Mouse (Mus musculus): Measurements from ENCODE around the gene Fcgr3. TPM values are rescaled to one million over a fixed set of nuclear protein-coding genes. Genes with fewer than 3 reads are reported as not detected.
"Not testable (repeated sequence)": the region's sequence is repeated elsewhere in the genome, so short reads cannot be mapped to it uniquely, and the experiment has no call there.

Fcgr3 gene
- polyA plus RNA-seq, 1 experiment from 2014 or later = 1,206 TPM

DNA sequence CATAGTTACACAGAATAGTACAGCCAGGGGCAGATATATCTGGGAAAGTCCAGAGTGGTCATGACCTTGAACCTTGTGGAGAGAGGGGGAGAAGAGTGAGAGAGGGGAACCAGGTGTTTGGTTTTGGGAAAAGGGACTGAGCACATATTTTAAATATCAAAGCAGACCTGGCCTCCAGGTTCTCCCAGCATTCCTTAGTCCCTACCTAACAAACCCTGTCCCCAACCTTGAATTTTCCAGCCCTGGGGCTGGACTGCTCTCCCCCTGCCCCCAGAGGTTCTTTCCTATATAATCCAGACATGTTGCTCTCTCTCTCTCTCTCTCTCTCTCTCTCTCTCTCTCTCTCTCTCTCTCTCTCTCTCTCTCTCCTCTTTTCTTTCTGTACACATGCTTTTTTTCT, 32.4 kb upstream of the Fcgr3 start:
- Histone ChIP-seq H3K4me3 (ENCODE audit: inconsistent target) (no peak overlapping the region), H3K36me3 (ENCODE audit: inconsistent target) (no peaks in the 10 kb centered on the region), H3K27ac (no peak overlapping the region), H3K79me2 (ENCODE audit: inconsistent target) (no peaks in the 10 kb centered on the region)

GRCm38 (mm10) chr1:171096110-171096964, 31.6 kb upstream of the Fcgr3 start:
- Histone ChIP-seq H3K79me2 (ENCODE audit: inconsistent target) (no peaks in the 10 kb centered on the region), H3K36me3 (ENCODE audit: inconsistent target) (no peaks in the 10 kb centered on the region), H3K4me3 (ENCODE audit: inconsistent target) (no peak overlapping the region), H3K27ac (no peak overlapping the region)
- 75% methylated on average over 10 of the region's 10 CpGs for WGBS (ENCODE audit: missing documents)

GRCm38 (mm10) chr1:171094424-171094823, 29.7 kb upstream of the Fcgr3 start:
- H3K36me3 ChIP-seq (ENCODE audit: inconsistent target) = no peaks in the 10 kb centered on the region
- H3K4me3 ChIP-seq (ENCODE audit: inconsistent target) = no peak overlapping the region
- no peaks in the 10 kb centered on the region for H3K79me2 ChIP-seq (ENCODE audit: inconsistent target)
- H3K27ac ChIP-seq = no peak overlapping the region
- 41% methylated on average over 4 of the region's 4 CpGs for WGBS (ENCODE audit: missing documents)

DNA sequence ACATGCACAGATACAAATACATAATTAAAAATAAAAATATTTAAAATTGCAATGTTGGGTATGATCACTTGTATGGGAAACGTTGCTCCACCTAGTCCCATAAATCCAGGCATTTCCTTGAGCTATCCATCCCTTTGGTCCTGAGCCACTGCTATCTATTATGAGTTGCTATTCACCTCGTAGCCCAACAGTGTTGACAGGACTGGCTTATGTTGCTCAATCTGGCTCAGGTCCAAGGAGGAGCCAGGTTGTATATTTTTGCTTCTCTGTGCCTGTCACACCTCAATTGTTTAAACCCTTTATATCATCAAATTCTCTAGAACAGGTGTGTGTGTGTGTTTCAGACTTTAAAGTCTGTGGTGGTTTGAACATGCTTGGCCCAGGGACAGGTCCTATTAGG, 26.0 kb upstream of the Fcgr3 start:
- Histone ChIP-seq H3K79me2 (ENCODE audit: inconsistent target) (no peaks in the 10 kb centered on the region), H3K36me3 (ENCODE audit: inconsistent target) (no peaks in the 10 kb centered on the region), H3K4me3 (ENCODE audit: inconsistent target) (no peak overlapping the region), H3K27ac (no peak overlapping the region)
- WGBS (ENCODE audit: missing documents) = 83% methylated on average over 2 of the region's 2 CpGs

GRCm38 (mm10) chr1:171089891-171090290, 25.2 kb upstream of the Fcgr3 start:
- WGBS (ENCODE audit: missing documents) = 93% methylated on average over 1 of the region's 1 CpGs
- H3K79me2 ChIP-seq (ENCODE audit: inconsistent target) = no peaks in the 10 kb centered on the region
- no peak overlapping the region for H3K27ac ChIP-seq
- H3K36me3 ChIP-seq (ENCODE audit: inconsistent target) = no peaks in the 10 kb centered on the region
- H3K4me3 ChIP-seq (ENCODE audit: inconsistent target) = no peak overlapping the region

- not testable (repeated sequence) for H3K27ac ChIP-seq; H3K79me2 ChIP-seq (ENCODE audit: inconsistent target); H3K36me3 ChIP-seq (ENCODE audit: inconsistent target); H3K4me3 ChIP-seq (ENCODE audit: inconsistent target)
- WGBS (ENCODE audit: missing documents) = 15% methylated on average over 10 of the region's 10 CpGs
These were observed 23.6 kb upstream of the Fcgr3 start for GRCm38 (mm10) chr1:171088237-171088869.

- Histone ChIP-seq H3K79me2 (ENCODE audit: inconsistent target) (no peaks in the 10 kb centered on the region), H3K27ac (no peak overlapping the region), H3K4me3 (ENCODE audit: inconsistent target) (no peak overlapping the region), H3K36me3 (ENCODE audit: inconsistent target) (no peaks in the 10 kb centered on the region)
- 4% methylated on average over 25 of the region's 26 CpGs for WGBS (ENCODE audit: missing documents)
These were observed 21.0 kb upstream of the Fcgr3 start for GRCm38 (mm10) chr1:171085718-171086117.

DNA sequence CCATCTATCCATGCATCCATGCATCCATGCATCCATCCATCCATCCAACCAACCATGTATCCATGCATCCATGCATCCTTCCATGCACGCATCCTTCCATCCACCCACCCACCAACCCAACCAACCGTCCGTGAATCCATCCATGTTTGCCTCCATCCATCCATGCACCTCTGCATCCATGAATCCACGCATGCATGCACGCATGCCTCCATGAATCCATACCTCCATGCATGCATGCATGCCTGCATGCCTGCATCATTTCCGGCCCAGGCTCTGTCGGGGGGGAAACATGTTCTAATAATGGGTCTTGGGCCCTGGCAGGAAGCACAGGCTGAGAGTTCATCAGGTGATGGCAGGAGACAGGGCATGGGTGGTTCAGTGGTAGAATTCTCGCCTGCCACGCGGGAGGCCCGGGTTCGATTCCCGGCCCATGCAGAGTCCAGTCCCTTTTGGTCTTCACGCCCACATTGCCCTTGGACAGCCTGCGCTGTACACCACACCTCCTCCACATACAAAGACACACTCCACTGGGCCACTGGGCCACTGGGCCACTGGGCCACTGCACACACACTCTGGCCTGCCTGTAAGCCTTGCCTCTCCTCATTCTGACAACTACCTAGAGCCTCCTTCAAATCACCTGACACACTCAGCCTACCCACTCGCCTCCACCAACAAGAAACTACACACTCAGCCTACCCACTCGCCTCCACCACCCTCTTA, 16.9 kb upstream of the Fcgr3 start:
- not testable (repeated sequence) for H3K79me2 ChIP-seq (ENCODE audit: inconsistent target); H3K36me3 ChIP-seq (ENCODE audit: inconsistent target); H3K4me3 ChIP-seq (ENCODE audit: inconsistent target); H3K27ac ChIP-seq
- WGBS (ENCODE audit: missing documents) = 40% methylated on average over 5 of the region's 17 CpGs

DNA sequence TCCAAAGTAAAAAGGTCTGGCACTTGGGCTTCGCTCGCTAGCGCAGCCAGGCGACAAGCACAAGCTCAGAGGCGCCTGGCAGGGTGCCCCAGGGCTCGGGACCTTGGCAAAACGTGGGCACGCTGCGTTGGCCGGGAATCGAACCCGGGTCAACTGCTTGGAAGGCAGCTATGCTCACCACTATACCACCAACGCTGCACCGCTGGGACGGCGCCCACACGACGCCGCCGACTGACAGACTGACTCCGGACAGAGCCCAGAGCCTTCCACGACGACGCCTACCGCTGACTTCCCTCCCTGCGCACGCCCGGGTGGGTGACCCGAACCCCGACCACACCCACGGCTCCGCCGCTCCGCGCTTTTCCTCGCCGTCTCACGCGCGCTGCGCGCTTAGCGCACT, 15.1 kb upstream of the Fcgr3 start:
- not testable (repeated sequence) for H3K4me3 ChIP-seq (ENCODE audit: inconsistent target)

GRCm38 (mm10) chr1:171079345-171079744, 14.6 kb upstream of the Fcgr3 start:
- WGBS (ENCODE audit: missing documents) = no CpG with 5 or more reads among the region's 35 CpGs
- H3K4me3 ChIP-seq (ENCODE audit: inconsistent target); H3K27ac ChIP-seq; H3K79me2 ChIP-seq (ENCODE audit: inconsistent target); H3K36me3 ChIP-seq (ENCODE audit: inconsistent target): not testable (repeated sequence)

More for the DNA sequence above, 15.1 kb upstream of the Fcgr3 start:
- not testable (repeated sequence) for H3K36me3 ChIP-seq (ENCODE audit: inconsistent target); H3K79me2 ChIP-seq (ENCODE audit: inconsistent target); H3K27ac ChIP-seq
- WGBS (ENCODE audit: missing documents) = no CpG with 5 or more reads among the region's 43 CpGs

DNA sequence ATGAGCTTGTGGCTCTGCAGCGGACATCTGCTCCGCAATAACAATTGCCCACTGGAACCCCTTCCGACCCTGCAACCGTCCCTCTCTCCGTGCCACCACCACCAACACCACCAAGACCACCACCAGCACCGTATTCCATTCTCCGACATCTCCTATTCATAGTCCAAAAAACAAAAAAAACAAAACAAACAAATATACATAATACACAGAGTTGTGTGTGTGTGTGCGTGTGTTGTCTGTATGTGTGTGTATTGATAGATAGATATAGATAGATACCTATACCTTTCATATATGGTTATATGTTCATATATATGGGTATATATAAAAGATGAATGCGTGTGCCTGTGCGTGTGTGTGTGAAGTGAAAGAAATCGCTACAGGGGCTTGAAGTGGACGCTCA, 13.7 kb upstream of the Fcgr3 start:
- H3K36me3 ChIP-seq (ENCODE audit: inconsistent target); H3K4me3 ChIP-seq (ENCODE audit: inconsistent target); H3K27ac ChIP-seq; H3K79me2 ChIP-seq (ENCODE audit: inconsistent target): not testable (repeated sequence)
- WGBS (ENCODE audit: missing documents) = 30% methylated on average over 8 of the region's 12 CpGs

- 10% methylated on average over 2 of the region's 27 CpGs for WGBS (ENCODE audit: missing documents)
- H3K4me3 ChIP-seq (ENCODE audit: inconsistent target); H3K79me2 ChIP-seq (ENCODE audit: inconsistent target); H3K27ac ChIP-seq; H3K36me3 ChIP-seq (ENCODE audit: inconsistent target): not testable (repeated sequence)
These were observed 13.2 kb upstream of the Fcgr3 start for GRCm38 (mm10) chr1:171077955-171078354.

DNA sequence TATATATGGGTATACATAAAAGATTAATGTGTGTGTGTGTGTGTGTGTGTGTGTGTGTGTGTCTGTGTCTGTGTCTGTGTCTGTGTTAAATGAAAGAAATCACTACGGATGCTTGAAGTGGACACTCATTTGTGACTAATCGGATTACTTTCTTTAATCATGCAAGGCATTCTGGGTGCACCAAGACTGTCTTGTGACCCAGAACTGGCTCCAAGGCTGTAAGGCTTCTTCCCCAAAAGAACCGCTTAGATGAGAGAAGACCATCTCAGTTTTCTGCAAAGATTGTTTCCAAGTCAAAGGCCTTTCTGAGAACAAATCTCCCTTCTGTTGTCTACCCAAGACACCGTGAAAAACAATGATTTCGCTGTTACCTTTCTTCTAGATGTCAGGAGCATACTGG, 12.5 kb upstream of the Fcgr3 start:
- not testable (repeated sequence) for H3K36me3 ChIP-seq (ENCODE audit: inconsistent target); H3K4me3 ChIP-seq (ENCODE audit: inconsistent target)
- 45% methylated on average over 5 of the region's 5 CpGs for WGBS (ENCODE audit: missing documents)

DNA sequence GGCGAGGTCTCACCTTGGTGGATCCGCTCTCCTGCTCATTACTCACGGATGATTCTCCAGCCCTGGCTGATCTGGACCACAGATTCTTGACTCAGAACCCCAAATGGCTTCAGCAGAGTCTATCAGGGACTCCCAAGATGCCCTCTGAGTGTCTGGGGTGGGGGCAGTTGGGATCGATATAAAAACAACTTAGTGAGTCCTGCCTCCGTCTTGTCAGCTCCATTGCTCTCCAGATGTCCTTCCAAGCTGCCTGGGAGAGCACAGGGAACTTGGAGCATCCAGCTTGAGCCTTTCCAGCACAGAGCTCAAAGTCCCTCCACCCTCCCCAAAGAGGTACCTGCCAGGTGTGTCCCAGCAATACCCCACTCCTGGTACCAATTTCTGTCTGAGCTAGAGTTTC, 11.4 kb upstream of the Fcgr3 start:
- H3K36me3 ChIP-seq (ENCODE audit: inconsistent target); H3K4me3 ChIP-seq (ENCODE audit: inconsistent target); H3K27ac ChIP-seq; H3K79me2 ChIP-seq (ENCODE audit: inconsistent target): not testable (repeated sequence)
- WGBS (ENCODE audit: missing documents) = no CpG with 5 or more reads among the region's 5 CpGs

More for the DNA sequence above, 12.5 kb upstream of the Fcgr3 start:
- not testable (repeated sequence) for H3K79me2 ChIP-seq (ENCODE audit: inconsistent target); H3K27ac ChIP-seq

- not testable (repeated sequence) for H3K79me2 ChIP-seq (ENCODE audit: inconsistent target); H3K4me3 ChIP-seq (ENCODE audit: inconsistent target); H3K36me3 ChIP-seq (ENCODE audit: inconsistent target); H3K27ac ChIP-seq
- 39% methylated on average over 3 of the region's 10 CpGs for WGBS (ENCODE audit: missing documents)
These were observed 9.5 kb upstream of the Fcgr3 start for GRCm38 (mm10) chr1:171074283-171074682.
